Mouse (Mus musculus) spleen, postnatal 14 days (tissue): ENCODE measurements around the gene Adnp.

ENCODE experiments used
- DNase-seq, 2 experiments: peaks; one replicate each; pipeline ENCODE4 v3.0.0; 2021 to 2022; ENCODE audit warnings: low spot score in 2 of 2

The Adnp gene

DNA sequence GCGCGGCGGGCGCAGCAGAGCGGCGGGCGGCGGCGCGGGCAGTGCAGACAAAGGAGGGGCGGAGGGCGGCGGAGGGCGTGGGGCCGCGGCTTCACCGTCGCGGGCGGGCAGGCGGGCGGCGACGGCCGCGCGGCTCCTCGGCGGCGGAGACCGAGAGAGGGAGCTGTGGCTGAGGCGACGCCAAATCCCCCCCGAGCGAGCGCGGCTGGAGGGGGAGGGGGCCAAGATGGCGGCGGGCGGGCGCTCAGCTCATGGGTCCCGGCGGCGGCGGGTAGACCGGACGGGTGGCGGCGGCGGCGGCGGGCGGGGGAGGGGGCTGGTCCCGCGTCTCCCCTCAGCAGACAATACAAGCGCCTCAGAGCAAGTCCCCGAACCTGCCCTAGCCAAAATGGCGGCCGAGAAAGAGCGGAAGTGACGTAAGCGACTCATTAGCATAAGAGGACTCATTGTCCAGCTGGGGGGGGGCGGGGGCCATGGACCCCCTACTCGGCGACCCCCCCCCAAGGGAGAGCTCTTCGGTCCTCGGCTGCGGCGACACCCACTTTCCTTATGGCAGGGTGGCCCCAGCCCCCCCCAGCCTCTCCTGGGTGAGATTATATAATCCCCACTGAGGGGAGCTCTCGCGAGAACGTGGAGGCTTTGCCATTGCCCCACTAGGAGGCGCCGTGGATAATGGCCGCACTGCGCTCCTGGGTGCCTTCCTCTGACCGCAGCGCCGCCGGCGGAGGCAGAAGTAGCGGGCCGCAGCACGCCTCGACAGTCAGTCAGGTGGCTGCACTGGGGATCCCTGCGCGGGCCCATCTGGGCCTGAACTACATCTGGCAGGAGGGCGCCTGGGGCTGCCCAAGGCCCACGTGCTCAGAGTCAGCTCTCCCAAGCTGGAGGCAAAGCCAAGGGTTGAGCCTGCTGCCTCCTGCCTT is at the start of gene Adnp:
Gene Adnp (minus strand): TSS at position 388 of the 920 bp plus-strand sequence.
- DNase-seq: peak; percentile 92 to 95

DNA sequence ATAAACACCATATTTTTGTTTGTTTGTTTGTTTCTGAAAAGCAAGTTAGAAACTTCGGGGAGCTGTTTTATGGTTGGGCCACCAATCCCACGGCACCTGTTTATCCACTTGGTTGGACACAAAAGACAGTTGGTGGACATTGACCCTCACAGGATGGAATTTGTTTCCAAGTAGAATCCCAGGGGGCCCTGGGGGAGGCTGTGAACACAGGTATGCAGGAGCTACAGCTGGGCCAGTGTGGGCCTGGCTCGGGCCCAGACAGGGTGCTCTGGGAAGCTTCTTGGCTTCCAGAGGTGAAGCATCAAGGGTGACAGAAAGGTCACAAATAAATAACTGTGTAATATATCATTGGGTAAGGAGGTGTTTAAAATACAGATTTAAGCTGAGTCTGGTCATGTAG is 49.6 kb upstream of the Adnp start:
- DNase-seq: no peak

DNA sequence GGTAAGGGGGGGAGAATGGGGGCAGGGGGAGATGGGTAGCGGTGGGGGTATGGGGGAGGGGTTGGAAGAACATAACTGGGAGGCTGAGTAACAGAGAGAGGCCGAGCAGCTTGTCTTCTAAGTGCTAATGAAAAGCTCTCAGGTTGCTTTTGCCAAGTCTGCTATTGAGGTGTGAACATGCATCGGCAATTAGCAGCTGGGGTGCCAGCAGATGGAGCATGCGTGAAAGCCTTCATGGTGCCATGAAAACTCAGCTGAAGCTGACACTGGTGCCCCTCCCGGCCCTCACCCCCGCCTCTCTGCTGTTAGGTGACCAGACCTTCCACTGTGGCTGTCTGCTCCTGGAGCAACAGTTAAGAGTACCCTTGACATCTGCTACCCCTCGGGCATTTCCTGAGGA is 46.9 kb upstream of the Adnp start:
- no peak for DNase-seq

DNA sequence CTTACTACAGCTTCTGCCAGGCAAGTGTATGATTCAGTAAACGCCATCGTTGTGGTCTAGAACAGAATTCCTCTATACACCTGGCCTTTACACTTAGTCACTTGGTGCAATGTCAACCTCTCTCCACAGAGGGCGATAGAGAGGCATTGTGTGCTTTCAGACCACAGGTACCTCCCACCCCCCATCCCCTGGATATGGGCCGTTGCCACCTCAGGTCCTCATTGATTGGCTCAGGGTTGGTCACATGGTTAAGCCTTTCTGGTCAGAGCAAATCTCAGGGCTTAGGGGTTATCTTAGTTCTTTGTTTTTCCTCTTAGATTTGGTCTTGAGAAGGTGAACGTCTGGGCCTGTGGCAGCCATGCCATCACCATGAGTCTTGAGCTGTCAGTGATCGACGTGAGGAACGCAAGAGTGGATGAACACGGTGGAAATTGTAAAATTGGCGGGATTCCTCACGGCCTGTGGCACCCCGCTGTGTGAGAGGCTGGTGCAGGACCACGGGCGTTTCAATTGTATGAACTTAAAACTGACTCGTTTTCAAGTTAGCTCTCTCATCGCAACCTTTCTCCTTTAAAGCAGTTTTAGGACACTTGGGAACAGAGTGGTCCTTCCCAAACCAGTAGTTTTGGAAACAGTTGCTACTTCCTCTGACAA is 45.9 kb upstream of the Adnp start:
- DNase-seq: no peak

DNA sequence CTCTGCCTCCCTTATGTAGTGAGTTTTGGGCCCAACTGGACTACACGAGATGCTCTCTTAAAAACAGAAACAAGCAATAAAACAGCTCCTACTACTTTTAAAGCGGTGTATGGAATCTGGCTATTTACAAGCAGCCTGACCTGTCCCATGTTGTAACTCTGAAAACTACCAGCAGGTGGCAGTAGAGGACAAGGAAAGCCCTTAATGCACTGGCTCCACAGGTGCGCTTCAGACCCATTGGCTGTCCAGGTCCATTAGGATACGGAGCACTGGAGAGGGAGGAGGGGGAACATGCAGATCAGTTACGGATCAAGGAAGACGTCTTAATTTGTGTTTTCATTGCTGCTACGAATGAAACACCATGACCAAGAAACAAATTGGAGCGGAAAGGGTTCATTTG is 43.4 kb upstream of the Adnp start:
- DNase-seq: peak; percentile 45 to 83

DNA sequence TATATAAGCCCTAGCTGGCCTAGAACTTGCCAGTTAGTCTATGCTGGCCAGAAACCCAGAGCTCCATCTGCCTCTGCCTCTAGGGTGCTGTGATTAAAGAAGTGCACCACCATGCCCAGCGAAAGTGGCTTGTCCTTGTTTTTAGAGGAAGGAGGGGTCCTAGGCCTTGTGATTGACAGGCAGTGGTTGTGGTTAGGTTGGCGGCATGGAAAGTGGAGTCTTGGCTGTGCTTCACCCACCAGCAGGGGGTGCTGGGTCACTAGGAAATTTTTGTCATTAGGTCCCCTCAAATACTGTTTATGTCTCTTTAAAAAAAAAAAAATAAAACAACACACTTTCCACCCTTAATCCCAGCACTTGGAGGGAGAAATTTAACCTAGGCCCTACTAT is 41.9 kb upstream of the Adnp start:
- DNase-seq: no peak

DNA sequence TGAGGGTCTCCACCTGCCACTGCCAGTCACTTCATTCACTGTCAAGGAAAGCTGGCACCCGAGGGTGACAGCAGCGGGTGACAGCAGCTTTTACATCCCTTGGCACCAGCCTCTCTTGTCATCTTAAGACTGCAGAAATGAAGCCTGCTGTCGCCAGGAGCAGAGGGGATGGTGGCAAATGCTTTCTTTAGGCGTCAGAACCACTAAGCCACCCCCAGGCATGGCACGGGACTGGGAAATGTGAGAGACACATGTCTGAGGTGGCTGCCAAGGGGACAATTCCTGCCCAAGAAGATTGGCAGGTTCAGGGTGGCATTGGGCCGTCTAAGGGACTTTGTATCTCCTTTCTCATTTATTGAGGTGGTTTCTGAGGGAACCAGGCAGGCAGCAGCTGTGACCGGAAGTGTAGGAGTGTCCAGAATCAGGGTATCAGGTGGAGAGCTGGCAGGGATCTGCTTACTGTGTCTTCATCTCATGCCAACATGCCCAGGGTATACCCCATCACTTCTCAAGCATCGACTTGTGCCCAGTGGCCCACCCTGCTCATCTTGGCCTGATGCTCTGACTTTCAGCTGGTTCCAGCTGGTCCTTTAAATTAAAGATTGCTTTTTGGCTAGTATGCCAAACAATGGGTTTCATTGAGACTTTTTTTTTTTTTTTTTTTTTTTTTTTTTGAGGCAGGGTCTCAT is 41.4 kb upstream of the Adnp start:
- no peak for DNase-seq

DNA sequence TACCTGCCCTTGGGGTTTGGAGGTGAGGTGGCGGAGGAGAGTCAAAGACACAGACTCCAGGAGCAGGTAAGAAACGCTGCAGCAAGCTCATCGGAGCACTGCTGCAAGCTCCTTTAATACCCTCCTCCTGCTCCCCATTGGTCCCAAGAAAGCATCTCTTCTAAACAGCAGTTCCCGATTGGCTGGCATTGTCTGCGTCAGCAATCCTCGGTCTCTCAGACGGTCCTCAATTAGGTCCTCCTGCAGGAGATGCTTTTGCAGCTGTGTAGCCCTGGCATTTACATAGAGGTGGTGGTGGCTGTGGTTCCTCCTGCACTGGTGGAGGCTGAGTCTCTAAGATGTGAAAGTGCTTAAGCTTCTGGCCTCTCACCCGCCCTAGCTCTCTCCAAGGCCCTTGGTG is 38.7 kb upstream of the Adnp start:
- DNase-seq: no peak

DNA sequence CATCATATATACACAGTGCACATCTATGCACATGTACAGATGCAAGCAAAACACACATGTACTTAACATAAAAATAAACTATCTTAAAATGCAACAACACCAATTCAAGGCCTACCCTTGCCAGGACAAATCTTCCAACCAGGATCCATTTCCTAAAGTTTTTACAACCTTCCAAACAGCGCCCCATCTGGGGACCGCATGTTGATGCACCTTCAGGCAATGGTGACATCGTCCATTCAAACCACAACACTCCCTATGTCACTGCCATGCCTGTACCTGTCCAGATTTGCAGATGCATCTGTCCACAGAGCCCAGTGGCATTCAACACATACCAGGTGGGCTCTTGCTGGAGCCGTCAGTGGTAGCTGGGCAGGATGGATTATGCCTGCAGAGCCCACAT is 36.4 kb upstream of the Adnp start:
- no peak for DNase-seq

DNA sequence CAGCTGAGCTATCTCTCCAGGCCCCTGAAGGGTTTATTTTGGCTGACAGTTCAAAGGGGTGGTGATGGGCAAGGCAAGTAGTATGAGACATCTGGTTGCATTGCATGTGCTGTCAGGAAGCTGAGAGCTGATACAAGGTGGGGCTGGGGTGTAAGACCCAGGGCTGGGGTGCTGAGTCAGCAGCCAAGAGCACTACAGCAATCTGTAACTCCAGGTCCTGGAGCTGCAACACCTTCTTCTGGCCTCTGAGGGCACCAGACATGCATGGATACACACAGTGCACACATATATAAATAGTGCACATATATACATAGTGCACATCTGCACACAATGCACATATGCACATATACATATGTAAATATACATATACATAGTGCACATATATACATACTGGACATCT is 35.9 kb upstream of the Adnp start:
- no peak for DNase-seq

DNA sequence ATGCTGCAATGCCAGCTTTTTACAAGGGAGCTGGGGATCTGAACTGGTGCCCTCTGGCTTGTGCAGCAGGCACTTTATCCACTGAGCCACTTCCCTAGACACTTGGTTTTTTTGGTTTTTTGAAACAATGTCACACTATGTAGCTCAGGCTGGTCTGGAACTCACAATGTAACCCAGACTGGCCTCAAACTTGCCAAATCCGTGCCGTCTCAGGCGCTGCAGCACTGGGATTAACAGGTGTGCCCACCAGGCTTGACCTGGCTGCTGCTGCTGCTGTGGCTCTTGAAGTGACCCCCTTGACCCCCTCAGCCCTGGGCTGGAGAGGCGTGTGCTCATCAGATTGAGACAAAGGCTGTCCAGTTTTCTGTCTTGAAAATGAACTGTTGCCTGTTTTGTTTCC is 31.4 kb upstream of the Adnp start:
- no peak for DNase-seq

DNA sequence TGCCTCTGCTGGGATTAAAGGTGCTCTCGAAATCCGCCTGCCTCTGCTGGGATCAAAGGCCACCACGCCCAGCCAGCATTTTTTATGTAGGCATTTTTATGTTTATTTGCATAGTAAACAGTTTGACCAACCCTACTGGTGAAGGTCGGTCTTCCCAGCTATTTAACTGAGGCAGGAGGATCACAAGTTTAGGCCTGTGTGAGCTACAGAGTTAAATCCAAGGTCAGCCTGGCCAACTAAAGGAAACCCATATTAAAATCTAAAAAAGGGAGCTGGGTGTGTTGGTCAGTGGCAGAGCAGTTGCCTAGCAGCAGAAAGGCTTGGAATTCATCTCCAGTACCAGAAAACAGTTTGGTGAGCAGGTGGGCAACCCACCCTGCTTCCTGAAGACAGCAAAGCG is 26.4 kb upstream of the Adnp start:
- no peak for DNase-seq

DNA sequence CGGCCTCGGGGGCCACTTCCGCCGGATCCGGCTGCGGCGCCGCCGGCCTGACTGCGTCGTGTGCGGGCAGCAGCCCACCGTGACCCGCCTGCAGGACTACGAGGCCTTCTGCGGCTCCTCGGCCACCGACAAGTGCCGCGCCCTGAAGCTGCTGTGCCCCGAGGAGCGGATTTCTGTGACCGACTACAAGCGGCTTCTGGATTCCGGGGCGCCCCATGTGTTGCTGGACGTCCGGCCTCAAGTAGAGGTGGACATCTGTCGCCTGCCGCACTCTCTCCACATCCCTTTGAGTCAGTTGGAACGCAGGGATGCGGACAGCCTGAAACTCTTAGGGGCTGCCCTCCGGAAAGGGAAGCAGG is 24.5 kb upstream of the Adnp start:
- DNase-seq: peak in 1 of 2 experiments; percentile 10

DNA sequence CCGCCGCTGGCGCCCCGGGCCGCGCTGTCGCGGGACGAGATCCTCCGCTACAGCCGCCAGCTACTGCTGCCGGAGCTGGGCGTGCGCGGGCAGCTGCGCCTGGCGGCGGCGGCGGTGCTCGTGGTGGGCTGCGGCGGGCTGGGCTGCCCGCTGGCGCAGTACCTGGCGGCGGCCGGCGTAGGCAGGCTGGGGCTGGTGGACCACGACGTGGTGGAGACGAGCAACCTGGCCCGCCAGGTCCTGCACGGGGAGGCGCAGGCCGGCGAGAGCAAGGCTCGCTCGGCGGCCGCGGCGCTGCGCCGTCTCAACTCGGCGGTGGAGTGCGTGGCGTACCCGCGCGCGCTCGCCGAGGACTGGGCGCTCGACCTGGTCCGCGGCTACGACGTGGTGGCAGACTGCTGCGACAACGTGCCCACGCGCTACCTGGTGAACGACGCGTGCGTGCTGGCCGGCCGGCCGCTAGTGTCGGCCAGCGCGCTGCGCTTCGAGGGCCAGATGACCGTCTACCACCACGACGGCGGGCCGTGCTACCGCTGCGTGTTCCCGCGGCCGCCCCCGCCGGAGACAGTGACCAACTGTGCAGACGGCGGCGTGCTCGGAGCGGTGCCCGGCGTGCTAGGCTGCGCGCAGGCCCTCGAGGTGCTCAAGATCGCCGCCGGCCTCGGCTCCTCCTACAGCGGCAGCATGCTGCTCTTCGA is 24.0 kb upstream of the Adnp start:
- DNase-seq: no peak

DNA sequence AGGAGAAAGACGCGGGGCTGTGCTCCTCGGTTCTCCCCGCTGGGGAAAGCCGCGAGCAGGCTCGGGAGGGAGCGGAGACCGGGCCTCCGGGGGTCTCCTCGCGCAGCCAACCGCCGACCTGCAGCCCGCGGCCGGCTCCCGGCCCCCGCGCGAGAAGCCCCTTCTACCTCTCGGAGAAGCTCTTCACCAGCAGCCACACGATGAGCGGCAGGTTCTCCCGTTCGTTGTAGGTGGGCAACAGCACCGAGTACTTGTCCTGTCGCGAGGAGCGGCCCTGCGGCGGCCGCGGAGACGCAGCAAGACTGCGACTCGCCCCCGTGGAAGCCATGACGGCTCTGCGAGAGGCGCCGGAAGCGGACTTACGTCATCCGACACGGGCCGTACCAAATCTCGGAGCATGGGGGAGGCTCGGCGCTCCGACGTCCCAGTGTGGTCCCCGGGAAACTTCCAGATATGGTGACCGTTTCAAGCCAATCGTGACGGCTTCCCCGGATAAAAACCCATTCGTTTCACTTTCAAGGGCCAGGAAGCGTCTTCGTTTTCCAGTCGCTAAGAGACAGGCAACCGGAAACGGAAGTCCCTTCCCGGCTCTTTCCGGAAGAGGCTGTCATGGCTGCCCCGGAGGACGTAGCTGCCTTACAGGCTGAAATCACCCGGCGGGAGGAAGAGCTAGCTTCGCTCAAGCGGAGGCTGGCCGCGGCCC is 23.3 kb upstream of the Adnp start, which contains the start of the genes Gm20716, Dpm1 and Mocs3:
Gene Gm20716 (minus strand): TSS at position 339 of the 703 bp plus-strand sequence.
Gene Dpm1 (minus strand): TSS at position 566 of the 703 bp plus-strand sequence.
Gene Mocs3 (plus strand): TSS at position 597 of the 703 bp plus-strand sequence.
- DNase-seq: peak; percentile 59 to 76

DNA sequence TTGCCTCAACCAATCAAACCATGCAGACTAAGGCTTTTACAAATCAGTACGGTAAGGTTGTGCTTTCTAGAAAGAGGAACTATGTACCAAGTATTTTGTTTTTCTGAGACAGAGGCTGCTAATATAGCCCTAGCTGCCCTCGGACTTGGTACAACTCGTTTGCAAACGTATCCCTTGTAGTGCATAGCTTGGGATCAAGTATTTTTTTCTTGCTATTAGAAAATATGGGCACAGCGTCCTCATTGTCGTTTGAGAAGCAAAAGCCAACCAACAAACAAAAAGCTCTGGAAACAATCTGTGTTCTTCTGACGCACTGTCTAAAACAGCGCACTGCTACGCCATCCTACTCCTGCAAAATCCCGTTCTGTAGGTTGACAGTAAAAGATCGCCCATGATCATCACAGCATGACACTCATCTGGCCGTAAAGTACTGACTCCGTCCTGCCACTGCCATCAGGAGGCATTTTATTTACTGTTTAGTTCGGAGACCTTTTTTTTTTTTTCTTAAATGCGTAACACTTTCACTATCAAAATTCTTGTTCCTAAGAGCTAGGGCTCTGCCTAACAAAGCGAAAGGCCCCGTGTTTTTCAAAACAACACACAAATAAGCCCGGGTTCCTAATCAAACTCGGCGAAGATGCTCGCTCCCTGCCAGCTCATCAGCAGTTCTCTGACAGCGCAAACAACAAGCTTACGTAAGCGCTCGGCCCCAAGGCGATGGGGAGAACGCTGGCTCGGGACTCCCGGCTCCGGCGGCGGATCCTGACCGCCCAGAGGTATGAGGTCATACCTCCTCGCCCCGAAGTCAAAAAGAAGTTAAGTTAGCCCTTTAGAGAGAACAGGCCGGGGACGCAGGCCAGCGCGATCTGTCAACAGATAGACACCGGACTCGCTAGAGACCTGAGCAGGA is 22.5 kb upstream of the Adnp start:
- DNase-seq: peak in 1 of 2 experiments; percentile 10

DNA sequence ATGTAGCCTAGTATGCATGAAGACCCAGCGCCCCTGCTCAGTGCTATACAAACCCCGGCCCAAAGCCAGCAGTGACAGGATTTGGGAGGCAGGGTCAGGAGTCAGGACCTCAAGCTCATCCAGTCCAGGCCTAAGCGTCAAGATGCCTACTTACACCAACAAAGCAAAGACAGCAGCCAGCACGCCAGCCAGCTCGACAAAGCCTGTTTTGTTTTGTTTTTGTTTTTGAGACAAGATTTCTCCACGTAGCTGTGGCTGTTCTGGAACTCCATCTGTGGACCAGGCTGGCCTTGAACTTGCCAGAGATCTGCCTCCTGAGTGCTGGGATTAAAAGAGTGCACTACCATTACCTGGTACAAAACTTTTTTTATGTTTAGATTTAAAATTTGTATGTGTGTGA is 16.4 kb upstream of the Adnp start:
- DNase-seq: no peak

DNA sequence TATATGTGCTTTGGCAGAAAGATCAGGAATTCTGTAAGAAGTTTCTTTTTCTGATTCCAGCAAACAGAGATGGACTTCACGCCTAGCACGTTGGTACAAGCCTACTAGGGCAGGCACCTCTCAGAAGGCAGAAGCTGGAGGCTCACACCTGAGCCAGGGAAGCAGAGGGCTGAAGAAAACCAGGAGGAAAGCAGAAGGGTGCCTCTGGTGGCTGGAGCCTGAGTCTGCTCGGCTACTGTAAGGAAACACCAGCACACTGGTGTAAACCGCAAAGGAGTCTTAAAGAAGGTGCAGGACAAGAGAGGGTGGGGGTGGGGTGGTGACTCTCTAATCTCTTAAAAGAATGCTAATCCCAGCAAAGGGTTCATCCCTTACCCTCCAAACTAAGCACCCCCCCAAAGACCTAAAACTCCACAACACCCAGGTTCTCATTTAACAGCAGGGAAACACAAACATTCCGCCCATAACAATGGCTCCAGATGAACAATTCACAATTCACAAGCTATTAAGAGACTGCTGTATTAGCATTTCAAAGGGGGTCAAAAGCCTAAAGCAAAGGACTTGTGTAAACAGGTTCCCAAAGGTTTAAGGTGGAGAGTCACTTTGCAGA is 7.0 kb upstream of the Adnp start:
- no peak for DNase-seq

DNA sequence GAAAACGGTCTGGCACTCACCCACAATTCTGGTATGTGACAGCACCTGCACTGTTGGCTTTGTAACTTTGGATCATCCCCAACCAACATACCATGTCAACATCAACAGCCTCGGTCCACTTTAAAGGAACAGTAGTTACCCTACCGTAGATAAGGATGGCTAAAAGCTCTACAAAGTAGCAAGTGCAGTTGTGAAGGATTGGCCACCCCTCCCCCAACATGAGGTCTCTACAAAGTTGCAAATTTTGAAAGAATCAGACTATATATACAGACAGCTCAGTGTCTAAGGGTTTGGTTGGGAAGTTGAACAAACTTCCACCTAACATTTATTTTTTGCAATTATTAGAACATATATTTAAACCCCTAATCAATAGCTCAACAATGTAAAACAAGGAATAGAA is 971 bp upstream of the Adnp start:
- no peak for DNase-seq
